Mouse (Mus musculus) neural tube, embryonic 11.5 days (tissue): ENCODE measurements at regions not wholly inside any gene's neighbourhood (a gene's known extent, or its start where the extent isn't known, plus 50 kb on each side); places are given as distances from the start of the nearest gene placed in this dataset.

ENCODE experiments used
- ATAC-seq: fragments of 200-750 bp; cut with Nextera tagmentation; 2 replicates; pipeline ENCODE4 v1.8.0; 2017; ENCODE audit warnings: moderate number of reproducible peaks, mild to moderate bottlenecking, moderate TSS enrichment, moderate library complexity; ENCODE audit not compliant: insufficient read depth, low FRiP score, low TSS enrichment
- DNase-seq: peaks from one replicate; pipeline ENCODE4 v3.0.0-alpha.2; 2015; ENCODE audit warnings: low spot score
- H3K27ac ChIP-seq: fragments of 300-500 bp; sonication (generic); 2 replicates; pipeline ENCODE4 v1.5.1; 2014; ENCODE audit warnings: low read depth, mild to moderate bottlenecking, low read length
- H3K27me3 ChIP-seq: fragments of 300-500 bp; sonication (generic); 2 replicates; pipeline ENCODE4 v1.6.1; 2014; ENCODE audit warnings: mild to moderate bottlenecking, low read length, mixed read lengths; ENCODE audit not compliant: control insufficient read depth, insufficient read depth
- H3K36me3 ChIP-seq: fragments of 300-500 bp; sonication (generic); 2 replicates; pipeline ENCODE4 v1.6.1; 2014; ENCODE audit warnings: mild to moderate bottlenecking, low read length, moderate library complexity, mixed read lengths; ENCODE audit not compliant: control insufficient read depth, insufficient read depth
- H3K4me1 ChIP-seq: fragments of 300-500 bp; sonication (generic); 2 replicates; pipeline ENCODE4 v1.6.1; 2014; ENCODE audit warnings: low read length, mixed read lengths; ENCODE audit not compliant: control insufficient read depth, insufficient read depth
- H3K4me2 ChIP-seq: fragments of 300-500 bp; sonication (generic); 2 replicates; pipeline ENCODE4 v1.6.1; 2014; ENCODE audit warnings: low read depth, mild to moderate bottlenecking, moderate library complexity
- H3K4me3 ChIP-seq: fragments of 300-500 bp; sonication (generic); 2 replicates; pipeline ENCODE4 v1.5.1; 2014; ENCODE audit warnings: low read depth, low read length
- H3K9ac ChIP-seq: fragments of 300-500 bp; sonication (generic); 2 replicates; pipeline ENCODE4 v1.6.1; 2014; ENCODE audit warnings: mild to moderate bottlenecking, low read length
- H3K9me3 ChIP-seq: fragments of 300-500 bp; sonication (generic); 2 replicates; pipeline ENCODE4 v1.6.1; 2016; ENCODE audit warnings: low read length; ENCODE audit not compliant: control insufficient read depth
- WGBS: fragments of 180-500 bp; shearing (Covaris S2); extraction: QIAGEN DNeasy Blood & Tissue Kit; methylation state at CpG from one replicate; pipeline ENCODE4 v1.1.7; 2014; 5-methylcytosine and 5-hydroxymethylcytosine counted together

GRCm38 (mm10) chr1:30751138-30751907 lies 122.4 kb downstream of the Phf3 start:
- peak; percentile 68; the same call in 1 of the 2 replicates for ATAC-seq
- no peaks in the 10 kb centered on the region for H3K4me1 ChIP-seq
- no peaks in the 10 kb centered on the region for H3K27me3 ChIP-seq
- no peak overlapping the region for H3K4me3 ChIP-seq
- H3K27ac ChIP-seq = no peak overlapping the region
- 79% methylated on average over 3 of the region's 3 CpGs for WGBS
- no peaks in the 10 kb centered on the region for H3K36me3 ChIP-seq
- H3K9ac ChIP-seq = no peak overlapping the region
- H3K9me3 ChIP-seq = no peaks in the 10 kb centered on the region
- no peak for DNase-seq
- no peak overlapping the region for H3K4me2 ChIP-seq

- H3K27me3 ChIP-seq = no peaks in the 10 kb centered on the region
- no peak for ATAC-seq
Measured at GRCm38 (mm10) chr1:30741955-30742354, 131.8 kb downstream of the Phf3 start.

GRCm38 (mm10) chr1:30740831-30741230 lies 132.9 kb downstream of the Phf3 start:
- DNase-seq (no peak), ATAC-seq (no peak)
- no peak overlapping the region for H3K4me2 ChIP-seq
- H3K27me3 ChIP-seq = no peaks in the 10 kb centered on the region
- H3K4me1 ChIP-seq = no peaks in the 10 kb centered on the region
- H3K4me3 ChIP-seq = no peak overlapping the region
- H3K9me3 ChIP-seq = no peaks in the 10 kb centered on the region
- H3K9ac ChIP-seq = no peak overlapping the region
- 81% methylated on average over 3 of the region's 3 CpGs for WGBS
- H3K27ac ChIP-seq = no peak overlapping the region
- no peaks in the 10 kb centered on the region for H3K36me3 ChIP-seq

More at GRCm38 (mm10) chr1:30741955-30742354, 131.8 kb downstream of the Phf3 start:
- H3K27ac ChIP-seq = no peak overlapping the region
- no peak overlapping the region for H3K4me3 ChIP-seq
- no peaks in the 10 kb centered on the region for H3K4me1 ChIP-seq
- no peak for DNase-seq
- H3K4me2 ChIP-seq = no peak overlapping the region
- H3K9me3 ChIP-seq = no peaks in the 10 kb centered on the region
- no peak overlapping the region for H3K9ac ChIP-seq
- no peaks in the 10 kb centered on the region for H3K36me3 ChIP-seq

GRCm38 (mm10) chr1:30721519-30721918 lies 152.2 kb downstream of the Phf3 start:
- H3K9ac ChIP-seq = no peak overlapping the region
- H3K9me3 ChIP-seq = no peaks in the 10 kb centered on the region
- H3K4me3 ChIP-seq = no peak overlapping the region
- no peaks in the 10 kb centered on the region for H3K27me3 ChIP-seq
- no peaks in the 10 kb centered on the region for H3K36me3 ChIP-seq
- no peak for DNase-seq
- no peaks in the 10 kb centered on the region for H3K4me1 ChIP-seq
- no peak overlapping the region for H3K27ac ChIP-seq
- no peak overlapping the region for H3K4me2 ChIP-seq
- ATAC-seq = no peak
- WGBS = 70% methylated on average over 2 of the region's 2 CpGs

- H3K4me2 ChIP-seq = no peak overlapping the region
- H3K36me3 ChIP-seq = no peaks in the 10 kb centered on the region
- H3K4me1 ChIP-seq = no peaks in the 10 kb centered on the region
- no peak for DNase-seq
- no peak overlapping the region for H3K9ac ChIP-seq
- H3K27me3 ChIP-seq = no peaks in the 10 kb centered on the region
- H3K9me3 ChIP-seq = no peaks in the 10 kb centered on the region
- H3K27ac ChIP-seq = no peak overlapping the region
- no peak for ATAC-seq
- WGBS = 89% methylated on average over 2 of the region's 2 CpGs
- no peak overlapping the region for H3K4me3 ChIP-seq
Measured at GRCm38 (mm10) chr1:30720829-30721228, 152.9 kb downstream of the Phf3 start.

- Histone ChIP-seq H3K9ac (no peak overlapping the region), H3K4me1 (no peaks in the 10 kb centered on the region), H3K27me3 (no peaks in the 10 kb centered on the region), H3K27ac (no peak overlapping the region), H3K36me3 (no peaks in the 10 kb centered on the region), H3K4me3 (no peak overlapping the region), H3K9me3 (no peaks in the 10 kb centered on the region), H3K4me2 (no peak overlapping the region)
- WGBS = 83% methylated on average over 5 of the region's 5 CpGs
- ATAC-seq (no peak), DNase-seq (no peak)
Measured at GRCm38 (mm10) chr1:30718578-30718977, 155.1 kb downstream of the Phf3 start.

- Histone ChIP-seq H3K4me3 (no peak overlapping the region), H3K4me2 (no peak overlapping the region), H3K9ac (no peak overlapping the region), H3K27me3 (no peaks in the 10 kb centered on the region), H3K4me1 (no peaks in the 10 kb centered on the region), H3K9me3 (no peaks in the 10 kb centered on the region), H3K36me3 (no peaks in the 10 kb centered on the region), H3K27ac (no peak overlapping the region)
- DNase-seq (no peak), ATAC-seq (no peak)
- WGBS = 87% methylated on average over 1 of the region's 1 CpGs
Measured at GRCm38 (mm10) chr1:30716346-30716745, 157.4 kb downstream of the Phf3 start.

GRCm38 (mm10) chr1:30701116-30701515 lies 172.6 kb downstream of the Phf3 start:
- no peak for DNase-seq

GRCm38 (mm10) chr1:30700399-30701081 lies 173.2 kb downstream of the Phf3 start:
- Histone ChIP-seq H3K4me2 (no peak overlapping the region), H3K27me3 (no peaks in the 10 kb centered on the region), H3K9me3 (no peaks in the 10 kb centered on the region), H3K4me3 (no peak overlapping the region), H3K9ac (no peak overlapping the region), H3K36me3 (no peaks in the 10 kb centered on the region), H3K27ac (no peak overlapping the region), H3K4me1 (no peaks in the 10 kb centered on the region)
- peak; percentile 20 for DNase-seq
- ATAC-seq = no peak
- WGBS = 48% methylated on average over 10 of the region's 10 CpGs

More at GRCm38 (mm10) chr1:30701116-30701515, 172.6 kb downstream of the Phf3 start:
- no peak overlapping the region for H3K4me2 ChIP-seq
- no peak overlapping the region for H3K27ac ChIP-seq
- no peaks in the 10 kb centered on the region for H3K9me3 ChIP-seq
- ATAC-seq = no peak
- H3K9ac ChIP-seq = no peak overlapping the region
- no peaks in the 10 kb centered on the region for H3K36me3 ChIP-seq
- 85% methylated on average over 3 of the region's 3 CpGs for WGBS
- no peaks in the 10 kb centered on the region for H3K27me3 ChIP-seq
- no peaks in the 10 kb centered on the region for H3K4me1 ChIP-seq
- H3K4me3 ChIP-seq = no peak overlapping the region
